Comparison of ENCODE assay signal across 22 mouse cellular contexts in genomic region chr16:87728703-87729102, GRCm38 (mm10). TPM values are rescaled to one million over a fixed set of nuclear protein-coding genes. Genes with fewer than 3 reads are reported as not detected.
DNase-seq lines count a peak whose midpoint lies in the region; TF ChIP-seq lines count a peak whose summit lies in the region.
"Had no signal": no experiment of that assay in that cellular context is flagged by ENCODE, and none has a peak within 500 bp of the region (broad histone marks: within the 10 kb centered on the region; RNA-seq: fewer than 3 reads in every experiment).

No protein-coding gene starts in this region.

- H3K4me1 ChIP-seq in thymus, adult 2 months (replicated peaks; ENCODE audit: control insufficient read depth, insufficient read depth, low read length): peaks cover 54% of the 10 kb centered on the region
- H3K4me1 ChIP-seq: embryonic facial prominence, embryonic 10.5 days; embryonic facial prominence, embryonic 13.5 days; forebrain, embryonic 12.5 days had no signal

- H3K36me3 ChIP-seq in thymus, adult 2 months (ENCODE audit: control insufficient read depth, insufficient read depth, low read length): peaks cover 17% of the 10 kb centered on the region

- H3K27me3 ChIP-seq in thymus, adult 2 months (ENCODE audit: control insufficient read depth, insufficient read depth, low read length): no peaks in the 10 kb centered on the region
- H3K27me3 ChIP-seq: embryonic facial prominence, embryonic 13.5 days; forebrain, embryonic 12.5 days; forebrain, embryonic 15.5 days; heart, embryonic 13.5 days; hindbrain, embryonic 15.5 days had no signal

- no peak overlapping the region for H3K4me3 ChIP-seq in thymus, adult 2 months (ENCODE audit: control insufficient read depth, insufficient read depth, low read length)
- H3K4me3 ChIP-seq: embryonic facial prominence, embryonic 10.5 days; embryonic facial prominence, embryonic 13.5 days; erythroblast, embryonic 14.5 days; forebrain, embryonic 12.5 days; forebrain, embryonic 15.5 days; heart, embryonic 13.5 days; hindbrain, embryonic 15.5 days had no signal

- TF ChIP-seq POLR2A in thymus, adult 2 months (IDR thresholded peaks at IDR 0.05; ENCODE audit: control insufficient read depth, extremely low read depth, insufficient read depth, low read length, poor library complexity): no peak

- H3K27ac ChIP-seq in thymus, adult 2 months (ENCODE audit: control insufficient read depth, insufficient read depth, low read length): peak overlapping the region; percentile 97
- H3K27ac ChIP-seq: embryonic facial prominence, embryonic 10.5 days; embryonic facial prominence, embryonic 13.5 days; forebrain, embryonic 12.5 days; forebrain, embryonic 15.5 days; heart, embryonic 13.5 days; hindbrain, embryonic 15.5 days had no signal

- WGBS in thymus, adult 2 months: 38% methylated on average over 8 of the region's 8 CpGs

- TF ChIP-seq CTCF in thymus, adult 2 months (IDR thresholded peaks at IDR 0.05; ENCODE audit: borderline replicate concordance, control insufficient read depth, extremely low read depth, insufficient read depth, low read length, poor library complexity): no peak

- peak; percentile 61 for DNase-seq in thymus, adult 2 months
- DNase-seq in thymus, postnatal 0 days (ENCODE audit: low spot score): no peak
- DNase-seq in thymus, postnatal 14 days: peak; percentile 74
- peak; percentile 60 for DNase-seq in thymus, postnatal 4 days
- no peak for DNase-seq in neural tube, embryonic 10.5 days (ENCODE audit: extremely low spot score, low spot score)
- DNase-seq in cerebellum, postnatal 10 days: no peak
- DNase-seq: adrenal gland, adult 8-10 months; adrenal gland, postnatal 36 days; cerebellum, adult 18-20 months; cerebellum, adult 9-10 months; cerebellum, postnatal 36 days; embryo, embryonic 11 days; heart, adult 18-20 months; heart, postnatal 14 days; heart, postnatal 4 days had no signal

RNA-seq across cellular contexts. Expression of gene Bach1, which starts 30.0 kb away (rescaled TPM):
- 40.2 and 45.4 TPM in 2 replicates for polyA plus RNA-seq in thymus, adult 2 months (2012; rRNA removed)
- 24.1 and 26.0 TPM in 2 replicates for polyA plus RNA-seq in thymus, postnatal 0 days (2015; fragmentation: Nextera tagmentation; extraction: Ambion mirVana)

Comparison
In these comparisons a context has a peak if more than half of its experiments do, and no peak if none do; other contexts are left out.
1. DNase-seq: peak in thymus, adult 2 months (single experiment), thymus, postnatal 14 days (single experiment) and thymus, postnatal 4 days (single experiment); none in thymus, postnatal 0 days (single experiment), neural tube, embryonic 10.5 days (single experiment) and cerebellum, postnatal 10 days (0 of 2).